Mouse (Mus musculus) embryonic fibroblast, embryonic 13.5 days (primary cell): ENCODE data around the gene Amacr.

Source experiments
- CTCF ChIP-seq: IDR thresholded peaks from 2 replicates; pipeline ENCODE4 v1.5.1; 2011; ENCODE audit warnings: mild to moderate bottlenecking, control low read depth, low read length, moderate library complexity, borderline replicate concordance; ENCODE audit not compliant: insufficient read depth
- POLR2A ChIP-seq: IDR thresholded peaks from 2 replicates; pipeline ENCODE4 v1.6.1; 2011; ENCODE audit warnings: low read depth, mild to moderate bottlenecking, control low read depth, low read length, moderate library complexity

DNA sequence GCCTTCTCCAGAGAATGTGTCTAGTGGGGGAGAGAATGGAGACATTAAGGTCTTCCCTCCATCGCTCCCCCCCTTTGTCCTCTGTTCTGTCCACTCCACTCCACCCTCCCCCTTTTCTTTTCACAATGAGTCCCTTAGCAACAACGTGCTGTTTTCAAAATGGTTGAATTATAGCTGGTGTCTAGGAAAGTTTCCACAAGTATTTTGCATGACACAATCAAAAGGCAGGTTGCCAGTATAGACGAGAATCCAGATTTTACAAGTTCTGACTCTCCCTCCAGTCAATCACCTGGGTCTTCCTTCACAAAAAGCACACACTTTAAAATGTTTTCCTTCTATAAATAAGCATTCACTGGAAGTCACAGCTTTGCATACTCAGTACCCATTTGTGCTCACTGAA, 24.9 kb upstream of the Amacr start:
- TF ChIP-seq POLR2A = no peak
- TF ChIP-seq CTCF = no peak
